Mouse (Mus musculus) cerebellum, adult 2 months (tissue): ENCODE measurements at regions not wholly inside any gene's neighbourhood (a gene's known extent, or its start where the extent isn't known, plus 50 kb on each side); places are given as distances from the start of the nearest gene placed in this dataset.

Experiments
- CTCF ChIP-seq: fragments of 200-500 bp; IDR thresholded peaks from 2 replicates; pipeline ENCODE4 v1.5.1; 2011; ENCODE audit warnings: low read depth, mild to moderate bottlenecking, control low read depth, low read length, moderate library complexity, borderline replicate concordance; ENCODE audit not compliant: insufficient read depth
- POLR2A ChIP-seq: fragments of 200-500 bp; IDR thresholded peaks from 2 replicates; pipeline ENCODE4 v1.6.1; 2011; ENCODE audit warnings: low read length, control low read depth, borderline replicate concordance; ENCODE audit not compliant: insufficient read depth

DNA sequence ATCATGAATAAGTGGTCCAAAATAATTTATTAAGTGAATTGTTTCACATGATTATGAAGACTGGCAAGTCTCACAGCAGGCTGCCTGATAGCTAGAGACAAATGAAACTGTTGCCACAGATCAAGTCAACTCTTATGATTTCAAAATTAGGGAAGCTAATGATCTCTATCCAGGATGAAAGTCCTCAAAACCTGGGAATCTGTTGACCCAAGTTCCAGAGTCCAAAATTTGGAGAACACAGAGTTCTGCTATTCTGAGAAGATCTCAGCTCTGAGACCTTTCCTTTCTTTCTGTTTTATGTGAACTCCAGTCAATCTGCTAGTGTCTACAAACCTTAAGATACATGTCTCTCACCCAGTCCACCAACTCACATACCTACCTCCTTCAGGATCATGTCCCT is 248.9 kb upstream of the Fshr start:
- TF ChIP-seq CTCF (no peak), POLR2A (no peak)
